Mouse (Mus musculus) layer of hippocampus, postnatal 25 days (tissue): ENCODE results near the gene Dedd2. TPM values are rescaled to one million over a fixed set of nuclear protein-coding genes. Genes with fewer than 3 reads are reported as not detected.

Experiments used
- DNase-seq, 2 experiments: peaks; one replicate each; pipeline ENCODE4 v3.0.0; 2022; ENCODE audit warnings: mixed read lengths in 2 of 2, low spot score in 1 of 2; ENCODE audit errors: extremely low spot score in 1 of 2
- microRNA-seq, 2 experiments: library from miRNA; unstranded; fragments of <30 nt; microRNA quantifications; one replicate each; pipeline ENCODE4 v1.2.0; 2021
- total RNA-seq, 2 experiments: library from RNA; stranded (reverse); gene quantifications; 2 replicates each; pipeline ENCODE4 v1.2.3; 2021

Dedd2 gene
- total RNA-seq, 2 experiments from 2014 or later: 24.0 to 26.4 TPM

DNA sequence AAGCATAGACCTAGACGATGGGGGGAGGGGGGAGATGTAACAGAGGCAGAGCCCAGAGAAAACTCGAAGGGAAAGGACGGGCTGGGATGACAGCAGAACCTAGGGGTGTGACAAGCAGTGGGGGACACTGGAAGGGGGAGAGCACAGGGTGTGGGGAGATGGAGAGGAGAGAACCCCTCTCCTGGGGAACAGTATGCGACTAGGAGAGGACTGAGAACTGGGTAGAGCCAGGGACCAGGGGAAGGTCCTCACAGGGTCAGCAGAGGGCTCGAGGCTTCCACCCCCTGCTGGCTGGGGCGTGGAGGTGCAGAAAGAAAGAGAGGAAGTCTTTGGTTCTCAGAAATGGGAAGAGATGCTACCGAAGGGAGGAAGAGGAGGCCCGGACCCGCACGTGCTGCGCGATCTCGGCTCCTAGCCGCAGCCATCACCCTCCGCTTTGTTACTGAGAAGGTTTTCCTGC is 39.1 kb downstream of the Dedd2 start:
- peak in 1 of 2 experiments; percentile 35 for DNase-seq

DNA sequence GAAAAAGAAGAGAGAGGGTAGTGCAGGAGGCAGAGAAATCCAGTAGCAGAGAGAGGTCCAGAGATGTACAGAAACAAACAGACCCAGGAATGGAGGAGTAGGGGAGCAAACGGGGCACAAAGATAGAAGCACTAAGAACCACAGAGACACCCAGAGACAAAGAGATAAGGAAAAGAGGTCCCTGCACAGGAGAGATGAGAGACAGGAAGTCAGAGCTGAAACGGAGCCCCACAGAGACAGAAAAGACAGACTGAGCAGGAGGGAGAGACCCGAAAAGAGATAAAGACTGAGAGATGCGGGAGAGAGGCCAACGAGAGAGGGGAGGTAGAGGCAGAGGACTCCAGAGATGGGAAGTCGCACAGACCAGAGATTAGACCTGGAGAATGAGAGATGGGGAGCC is 39.9 kb downstream of the Dedd2 start:
- DNase-seq: no peak

DNA sequence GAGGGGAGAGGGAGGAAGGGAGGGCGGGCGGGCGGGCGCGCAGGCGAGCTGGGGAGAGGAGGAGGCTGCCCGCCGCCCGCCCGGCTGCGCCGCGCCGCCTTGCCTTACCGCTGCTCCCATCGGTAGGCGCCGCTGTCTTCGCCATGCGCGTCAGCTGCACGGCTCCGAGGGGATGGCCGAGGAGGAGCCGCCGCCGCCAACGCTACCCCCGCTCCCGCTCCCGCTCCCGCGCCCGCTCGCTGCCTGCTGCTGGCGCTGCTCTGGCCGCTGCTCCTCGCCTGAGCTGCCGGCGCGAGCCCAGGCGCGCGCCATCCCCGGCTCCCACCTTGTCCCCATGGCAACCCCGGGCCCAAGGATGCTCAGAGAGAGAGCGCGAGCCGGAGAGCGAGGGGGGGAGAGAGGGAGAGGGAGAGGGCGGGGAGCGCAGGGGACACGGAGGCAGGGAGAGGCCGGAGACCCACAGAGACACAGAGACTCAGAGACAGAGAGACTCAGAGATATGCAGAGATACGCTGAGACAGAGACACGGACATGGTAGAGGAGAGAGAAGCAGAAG is 40.7 kb downstream of the Dedd2 start, which contains the start of gene Pou2f2:
TSS of gene Pou2f2 (minus strand) at position 121 of the 556 bp plus-strand sequence.
- peak; percentile 65 to 77 for DNase-seq

DNA sequence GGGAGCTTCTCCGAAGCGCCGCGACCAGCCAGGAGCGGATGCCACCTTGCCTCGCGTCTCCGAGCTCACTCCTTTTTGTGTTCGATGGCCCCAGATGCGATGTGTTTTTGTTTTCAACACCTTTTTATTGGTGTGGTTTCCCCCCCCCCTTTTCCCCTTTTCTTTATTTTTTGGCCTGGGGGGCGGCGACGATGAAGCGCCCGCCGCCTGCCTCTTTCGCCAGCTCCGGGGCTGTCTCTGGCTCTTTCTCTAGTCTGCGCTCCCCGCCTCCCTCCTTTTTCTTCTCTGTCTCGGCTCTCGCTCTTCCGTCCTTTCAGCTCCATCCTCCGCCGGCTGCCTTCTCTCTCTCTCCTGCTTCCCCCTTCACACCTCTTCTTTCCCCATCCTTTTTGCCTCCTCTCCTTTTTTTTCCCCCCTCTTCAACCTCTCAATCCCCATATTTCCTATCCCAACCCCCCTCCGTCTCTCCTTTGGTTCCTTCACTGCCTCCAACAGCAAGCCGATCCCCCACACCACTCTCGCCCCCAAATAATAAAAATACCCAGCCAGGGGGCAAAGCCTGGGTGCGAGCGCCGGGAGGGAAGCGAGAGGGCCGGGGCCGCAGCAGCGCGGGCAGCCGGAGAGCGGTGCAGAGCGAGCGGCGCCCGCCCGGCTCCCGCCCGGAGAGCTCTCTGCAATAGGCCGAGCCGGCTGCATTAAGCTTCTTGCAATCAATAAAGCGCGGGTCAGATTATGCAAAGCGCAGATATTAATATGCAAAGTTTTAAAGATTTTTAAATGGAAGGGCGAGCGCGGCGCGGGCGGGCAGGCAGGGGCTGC is 41.4 kb downstream of the Dedd2 start:
- peak; percentile 26 to 35 for DNase-seq

DNA sequence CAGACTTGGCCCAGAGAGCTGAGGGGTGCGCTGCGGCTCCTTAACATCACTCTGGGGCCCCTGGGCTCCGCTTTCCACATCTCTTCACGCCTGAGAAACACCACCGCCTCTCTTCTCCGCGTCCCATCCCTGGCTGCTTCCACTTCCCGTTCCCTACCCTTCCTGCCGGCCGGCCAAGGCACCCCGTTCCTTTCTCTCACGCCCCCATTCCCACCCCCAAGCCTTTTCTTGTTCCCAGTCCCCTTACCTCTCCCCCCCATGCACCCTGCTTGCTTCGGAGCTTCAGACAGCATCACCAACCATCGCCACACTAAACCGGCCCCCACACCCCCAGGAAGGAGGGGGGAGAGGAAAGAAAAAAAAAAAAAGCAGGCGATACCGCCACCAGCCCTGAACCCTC is 42.1 kb downstream of the Dedd2 start:
- no peak for DNase-seq

DNA sequence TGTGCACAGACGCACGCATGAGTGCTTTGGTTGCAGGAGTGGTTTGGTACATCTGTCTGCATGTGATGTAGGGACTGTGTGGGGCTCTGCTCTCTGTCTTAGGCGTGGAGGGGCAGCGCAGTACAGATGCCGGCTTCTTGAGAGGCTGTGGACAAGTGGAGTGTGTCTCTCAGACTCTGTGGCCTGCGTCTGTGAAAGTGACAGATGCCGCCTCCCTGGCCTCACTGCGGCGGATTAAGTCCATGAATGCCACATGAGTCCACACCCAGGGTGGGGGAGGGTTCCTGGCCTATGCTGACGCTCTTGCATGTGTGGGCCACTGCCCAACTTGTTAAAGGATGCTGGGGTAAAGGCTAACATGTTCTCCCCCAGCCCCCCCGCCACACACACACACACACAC is 46.1 kb downstream of the Dedd2 start:
- no peak for DNase-seq

DNA sequence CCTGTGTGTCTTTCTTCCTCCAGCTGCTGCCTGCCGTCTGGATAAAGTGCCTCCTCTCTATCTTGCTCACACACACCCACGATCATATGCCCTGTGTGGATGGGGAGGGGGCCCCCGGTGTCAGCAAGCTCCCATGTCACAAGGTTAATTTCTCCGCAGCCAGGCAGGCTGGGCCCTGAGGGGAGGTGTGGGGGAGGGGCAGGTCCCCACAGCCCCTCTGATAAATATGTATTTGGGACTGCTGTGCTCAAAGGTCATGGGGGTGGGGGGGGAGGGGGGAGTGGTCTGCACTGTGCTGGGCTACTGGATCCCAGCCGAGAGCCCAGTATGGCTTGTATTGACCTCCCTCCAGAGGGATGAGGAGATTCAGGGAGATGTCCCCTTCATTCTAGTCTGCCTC is 47.7 kb downstream of the Dedd2 start:
- DNase-seq: no peak

DNA sequence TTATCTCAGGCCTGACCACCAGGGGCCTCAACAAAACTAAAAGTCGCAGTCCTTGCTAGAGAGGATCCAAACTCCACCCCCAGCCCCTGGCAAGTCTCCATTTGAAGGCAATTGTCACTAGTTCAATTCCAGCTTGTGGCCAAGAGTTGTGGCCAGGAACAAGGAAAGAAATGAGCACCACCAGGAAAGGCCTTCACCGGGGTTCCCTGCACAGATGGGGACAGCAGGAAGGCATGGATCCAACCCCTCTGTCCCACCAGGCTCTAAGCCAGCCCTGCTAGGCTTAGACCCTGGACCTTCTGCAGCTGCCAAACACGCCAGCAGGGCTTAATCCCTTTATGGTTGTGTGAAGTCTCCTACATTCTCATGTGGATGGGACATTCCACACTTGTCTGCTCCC is 49.8 kb downstream of the Dedd2 start:
- no peak for DNase-seq

DNA sequence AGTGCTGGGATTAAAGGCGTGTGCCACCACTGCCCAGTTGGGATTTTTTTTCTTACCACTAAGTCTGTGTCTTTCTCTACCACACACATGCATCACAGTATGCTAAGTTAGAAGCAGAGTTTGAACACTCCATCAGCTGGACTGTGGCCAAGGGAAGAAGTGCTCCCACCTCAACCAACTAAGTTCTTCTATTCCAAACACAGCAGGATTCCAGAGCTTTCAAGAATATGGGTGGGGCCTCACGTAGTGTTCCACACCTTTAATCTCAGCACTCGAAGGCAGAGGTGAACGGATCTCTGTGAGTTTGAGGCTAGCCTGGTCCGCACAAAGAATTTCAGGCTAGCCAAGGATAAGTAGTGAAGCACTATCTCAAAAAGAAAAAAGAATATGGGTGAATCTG is 54.3 kb downstream of the Dedd2 start:
- no peak for DNase-seq

DNA sequence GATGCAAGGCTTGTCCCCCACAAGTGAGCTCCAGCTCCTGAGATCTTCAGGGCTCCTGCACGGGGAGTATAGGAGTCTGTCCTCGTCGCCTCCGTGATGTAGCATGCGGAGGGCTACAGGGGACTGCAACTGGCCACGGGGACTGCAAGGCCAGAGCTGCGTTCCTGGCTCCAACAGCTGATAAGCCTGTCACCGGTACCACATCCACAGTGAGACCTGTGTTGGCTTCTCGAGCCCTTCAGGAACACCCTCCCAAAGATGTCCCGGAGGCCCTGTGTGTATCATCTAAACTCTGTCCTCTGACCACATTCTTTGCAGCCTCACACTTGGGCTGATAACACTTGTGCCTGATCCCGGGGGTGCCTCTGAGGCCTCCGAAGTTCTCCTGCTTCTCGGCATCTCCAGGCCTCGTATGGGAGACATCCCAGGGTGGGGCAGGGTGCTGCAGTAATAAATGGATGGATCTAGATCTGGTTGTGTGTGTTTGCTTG is 64.2 kb downstream of the Dedd2 start:
- DNase-seq: no peak

DNA sequence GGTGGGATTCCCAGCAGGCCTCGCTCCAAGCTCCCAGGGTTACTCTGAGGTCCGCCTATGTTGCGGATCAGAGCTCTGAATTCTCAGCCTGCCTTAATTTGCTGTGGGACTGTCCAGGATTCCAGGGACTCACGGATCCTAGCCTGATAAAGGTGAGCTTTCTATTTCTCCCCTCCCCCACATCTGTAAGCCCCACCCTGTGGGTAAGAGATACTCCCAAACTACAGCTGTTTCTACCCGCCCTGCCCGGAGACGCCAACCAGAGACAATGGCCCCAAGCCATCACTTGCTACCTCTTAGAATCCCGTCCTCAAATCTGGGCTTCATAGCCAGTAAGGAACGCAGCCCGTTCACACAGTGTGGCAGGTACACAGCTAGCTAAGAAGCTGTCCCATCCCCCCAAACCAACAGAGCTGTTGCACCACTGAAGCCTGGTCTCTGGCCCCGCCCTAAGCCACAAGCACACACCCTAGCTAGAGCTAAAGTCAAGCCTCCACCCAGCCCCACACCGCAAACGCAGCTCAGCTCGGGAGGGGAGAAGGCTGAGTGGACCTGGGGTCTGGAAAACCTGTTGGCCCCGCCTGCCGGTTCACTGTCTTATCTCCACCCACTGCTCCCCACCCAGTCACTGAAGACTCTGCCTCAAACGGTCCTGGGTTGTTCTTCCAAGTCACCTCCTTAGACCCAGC is 64.8 kb downstream of the Dedd2 start:
- DNase-seq: no peak

DNA sequence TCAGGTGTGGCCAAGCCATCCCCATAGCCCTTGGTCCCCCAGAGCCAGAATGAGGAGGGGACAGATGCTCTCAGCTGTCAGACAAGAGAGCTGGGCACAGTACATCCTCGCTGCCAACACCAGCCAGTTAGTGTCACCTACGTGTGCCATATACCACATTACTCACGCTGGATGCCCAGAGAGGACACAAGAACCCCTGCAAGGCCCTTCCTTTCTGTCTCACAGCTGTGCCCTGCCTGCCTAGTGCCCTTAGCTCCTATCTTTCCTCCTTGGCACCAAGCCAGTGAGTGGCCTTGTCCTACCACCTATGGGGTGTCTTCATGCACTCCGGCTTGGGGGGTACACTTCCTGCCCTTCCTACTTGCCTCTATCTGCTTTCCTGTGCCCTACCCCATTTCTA is 65.8 kb downstream of the Dedd2 start:
- no peak for DNase-seq

DNA sequence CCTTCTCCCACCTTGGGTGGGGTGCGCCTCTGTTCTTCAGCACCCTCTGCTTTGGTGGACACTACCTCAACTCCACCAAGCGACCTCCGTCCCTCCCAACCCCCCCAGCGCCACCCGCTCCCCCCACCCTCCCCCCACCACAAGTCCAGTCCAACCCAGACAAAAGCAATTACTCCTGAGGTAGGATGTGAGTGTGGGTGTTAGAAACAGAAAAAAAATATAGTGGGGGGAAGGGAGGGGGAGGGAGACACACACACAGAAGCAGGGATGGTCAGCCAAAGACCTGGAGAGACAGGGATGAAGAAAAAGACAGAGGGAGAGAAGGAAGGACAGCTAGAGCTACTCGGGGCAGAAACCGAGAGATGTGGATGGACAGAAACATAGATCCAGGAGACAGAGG is 66.6 kb downstream of the Dedd2 start:
- DNase-seq: no peak

DNA sequence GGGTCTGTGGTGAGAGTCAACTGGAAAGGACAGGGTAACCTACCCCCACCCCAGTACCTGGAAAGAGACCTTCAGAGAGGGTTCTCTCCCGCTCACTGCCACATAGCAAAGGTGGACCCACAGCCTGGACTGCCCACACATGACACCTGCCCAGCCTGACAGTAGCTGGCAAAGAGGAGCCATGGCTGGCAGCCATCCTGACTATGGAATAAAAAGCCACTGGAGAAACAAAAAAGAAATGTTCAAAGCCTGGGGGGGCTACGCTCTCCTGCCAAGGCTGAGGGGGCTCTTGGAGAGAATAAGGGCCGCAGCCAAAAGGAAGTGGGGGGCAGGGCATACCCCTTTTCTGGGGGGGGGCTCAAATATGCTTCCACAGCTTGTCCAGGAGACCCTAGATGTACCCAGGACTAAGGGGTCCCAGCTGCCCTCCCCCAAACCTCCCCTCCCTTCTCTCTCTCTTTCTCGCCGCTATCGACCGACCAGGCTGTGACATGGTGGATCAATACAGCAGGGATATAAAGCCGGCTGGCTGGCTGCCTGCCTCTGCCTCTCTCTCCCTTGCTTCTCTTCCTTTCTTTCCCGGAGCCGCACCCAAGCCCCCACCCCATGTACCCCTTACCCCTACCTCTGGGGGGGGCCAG is 68.4 kb downstream of the Dedd2 start:
- DNase-seq: no peak

DNA sequence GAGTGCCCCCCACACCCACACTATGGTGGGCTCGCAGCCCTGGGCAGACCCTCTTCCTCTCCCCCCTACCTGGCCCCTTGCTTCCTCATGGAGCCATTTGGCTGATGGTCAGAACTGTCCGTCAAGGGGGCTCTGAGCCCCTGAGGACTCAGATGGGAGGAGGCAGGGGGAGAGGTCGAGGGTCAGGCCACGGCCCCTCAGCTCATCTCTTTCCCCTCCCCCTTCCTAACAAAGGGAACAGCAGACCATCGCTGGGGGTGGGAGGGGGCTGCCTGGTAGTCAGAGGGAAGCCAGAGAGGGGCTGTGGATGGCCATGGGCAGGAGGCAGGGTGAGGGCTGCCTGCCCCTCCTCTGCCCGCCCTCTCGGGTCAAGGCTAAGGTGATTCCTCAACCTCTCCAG is 69.4 kb downstream of the Dedd2 start:
- no peak for DNase-seq

DNA sequence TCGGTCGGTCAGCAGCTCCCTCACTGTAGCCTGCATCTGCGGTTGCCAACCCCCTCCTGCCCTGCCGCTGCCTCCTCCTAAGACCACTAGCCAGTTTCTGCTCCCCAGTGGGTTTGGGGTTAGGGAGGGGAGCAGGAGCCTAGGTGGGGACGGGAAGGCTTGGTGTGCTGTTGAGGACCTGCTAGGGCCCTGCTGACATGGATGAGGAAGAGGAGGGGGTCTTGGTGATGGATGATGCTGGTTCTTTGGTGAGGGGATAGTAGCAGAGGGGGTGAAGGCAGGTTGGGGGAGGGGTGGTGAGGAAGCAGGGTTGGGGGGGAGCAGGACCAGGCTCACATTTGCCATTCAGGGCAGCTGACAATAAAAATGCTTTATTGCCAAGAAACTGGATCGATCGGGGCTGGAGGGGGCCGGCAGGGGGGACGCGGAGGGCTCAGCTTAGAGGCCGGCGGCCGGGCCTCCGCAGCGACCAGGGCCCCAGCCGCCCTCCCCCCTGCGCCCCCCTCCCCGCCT is 70.2 kb downstream of the Dedd2 start:
- no peak for DNase-seq

Small RNA genes within 50 kb of the gene (microRNA-seq; reads per million reads assigned to microRNA genes)
- gene Mir7048: 0 to 1.1 reads per million in 2 experiments

Other genes starting within 250 kb of the Dedd2 start
- 100 to 1,000 TPM; 270 to 302 TPM for gene Rabac1, start 247.9 kb downstream of the Dedd2 start, total RNA-seq
- gene Atp1a3, start 214.7 kb downstream of the Dedd2 start, total RNA-seq: 1,000 to 10,000 TPM; 2,623 to 2,665 TPM
- gene Grik5, start 148.3 kb downstream of the Dedd2 start, total RNA-seq: 100 to 1,000 TPM; 225 to 267 TPM
- 10 to 100 TPM; 29.2 to 29.6 TPM for gene Zfp574, start 148.0 kb downstream of the Dedd2 start, total RNA-seq
- gene Pou2f2, start 40.9 kb downstream of the Dedd2 start, total RNA-seq: 10 to 100 TPM in 1 of 2 experiments, 1 to 10 TPM in 1; 7.1 to 11.8 TPM
- 10 to 100 TPM; 10.5 to 12.4 TPM for gene Zfp526, start 810 bp upstream of the Dedd2 start, total RNA-seq
- gene Gsk3a, start 17.2 kb upstream of the Dedd2 start, total RNA-seq: 100 to 1,000 TPM; 195 to 200 TPM
- 10 to 100 TPM; 44.4 to 51.1 TPM for gene Erf, start 30.1 kb upstream of the Dedd2 start, total RNA-seq
- 100 to 1,000 TPM; 176 to 220 TPM for gene Cic, start 47.1 kb upstream of the Dedd2 start, total RNA-seq
- 10 to 100 TPM; 19.2 to 25.2 TPM for gene Pafah1b3, start 77.4 kb upstream of the Dedd2 start, total RNA-seq
- gene Prr19, start 80.8 kb upstream of the Dedd2 start, total RNA-seq: not detected
- 10 to 100 TPM; 26.0 to 28.1 TPM for gene Tmem145, start 85.5 kb upstream of the Dedd2 start, total RNA-seq
- gene Megf8, start 96.5 kb upstream of the Dedd2 start, total RNA-seq: 10 to 100 TPM; 93.9 to 98.8 TPM
- gene Cnfn, start 149.1 kb upstream of the Dedd2 start, total RNA-seq: not detected
- 1 to 10 TPM; 7.0 to 7.8 TPM for gene Lipe, start 178.1 kb upstream of the Dedd2 start, total RNA-seq
- gene Cxcl17, start 192.3 kb upstream of the Dedd2 start, total RNA-seq: not detected